Mouse (Mus musculus): Measurements from ENCODE around the gene Klk5.

DNA sequence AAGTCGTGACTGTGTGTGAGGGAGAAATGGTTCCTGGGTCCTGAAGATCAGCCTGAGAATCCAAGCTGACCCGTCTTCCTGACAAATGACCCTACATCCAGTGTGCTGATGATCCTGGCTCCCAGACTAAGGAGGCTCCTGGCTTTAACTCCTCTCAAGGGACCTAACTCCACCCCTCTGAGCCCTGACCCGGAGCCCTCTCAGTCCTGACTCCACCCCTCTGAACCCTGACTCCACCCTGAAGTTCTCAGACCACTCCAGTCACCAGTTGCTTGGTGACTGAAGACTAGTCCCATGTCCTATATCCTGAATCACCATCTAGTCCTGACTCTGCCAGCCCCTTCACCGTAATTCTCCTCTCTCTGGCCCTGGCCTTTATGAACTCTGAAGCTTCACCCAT lies 40.6 kb downstream of the Klk5 start:
- TF ChIP-seq POLR2A (IDR thresholded peaks at IDR 0.05; ENCODE audit: extremely low read depth, insufficient read depth, low read length) (no peak), CTCF (IDR thresholded peaks at IDR 0.05; ENCODE audit: low read depth, low read length) (no peak)
